Mouse (Mus musculus) activated CD4-positive, CD25-positive, alpha-beta regulatory T cell, adult 9 weeks (primary cell): ENCODE results near the gene Ush1c. TPM values are rescaled to one million over a fixed set of nuclear protein-coding genes. Genes with fewer than 3 reads are reported as not detected.

ENCODE experiments used
- polyA plus RNA-seq: library from polyadenylated mRNA; unstranded; fragments of 100-300 nt; shearing (Covaris generic); gene quantifications from one replicate; pipeline ENCODE4 v1.2.1, GENCODE M21; 2017

The Ush1c gene
- not detected for polyA plus RNA-seq

GRCm38 (mm10) chr7:46238346-46238745 lies at the start of gene Ush1c:
Gene Ush1c (minus strand): TSS chr7:46238503.

GRCm38 (mm10) chr7:46240696-46241095 lies 2.4 kb upstream of the Ush1c start, which contains the start of gene Otog:
Gene Otog (plus strand): TSS chr7:46240987.

GRCm38 (mm10) chr7:46179431-46180275 lies 58.6 kb downstream of the Ush1c start, which contains the start of gene Abcc8:
Gene Abcc8 (minus strand): TSS chr7:46180033.

Other genes starting within 250 kb of the Ush1c start
- not detected for gene Abcc6, start 208.2 kb downstream of the Ush1c start, polyA plus RNA-seq
- 22.0 TPM for gene Nomo1, start 204.8 kb downstream of the Ush1c start, polyA plus RNA-seq
- not detected for gene Kcnj11, start 137.7 kb downstream of the Ush1c start, polyA plus RNA-seq
- not detected for gene Abcc8, start 58.5 kb downstream of the Ush1c start, polyA plus RNA-seq
- gene Otog, start 2.5 kb upstream of the Ush1c start, polyA plus RNA-seq, result not detected
- not detected for gene Myod1, start 138.0 kb upstream of the Ush1c start, polyA plus RNA-seq
- not detected for gene Kcnc1, start 158.0 kb upstream of the Ush1c start, polyA plus RNA-seq